Mouse (Mus musculus) MEL-GATA-1-ER (cell line): Measurements from ENCODE around the gene Rpa2.
"Not testable (repeated sequence)": the region's sequence is repeated elsewhere in the genome, so short reads cannot be mapped to it uniquely, and the experiment has no call there.

ENCODE experiments used
- DNase-seq: peaks from one replicate; pipeline ENCODE4 v3.0.0-alpha.2; 2012; ENCODE audit warnings: low read depth; ENCODE audit errors: extremely low read depth

Gene Rpa2

GRCm38 (mm10) chr4:132762602-132763001 is 5.5 kb upstream of the Rpa2 start:
- no peak for DNase-seq

GRCm38 (mm10) chr4:132763125-132763524 is 5.0 kb upstream of the Rpa2 start:
- DNase-seq: not testable (repeated sequence)

- DNase-seq: no peak
Observed at GRCm38 (mm10) chr4:132771776-132772175, 3.6 kb downstream of the Rpa2 start.

- no peak for DNase-seq
Observed at GRCm38 (mm10) chr4:132774905-132775304, 6.8 kb downstream of the Rpa2 start.

GRCm38 (mm10) chr4:132776764-132777163 is 8.6 kb downstream of the Rpa2 start:
- no peak for DNase-seq

GRCm38 (mm10) chr4:132778562-132779201 is 10.6 kb downstream of the Rpa2 start:
- DNase-seq: no peak

GRCm38 (mm10) chr4:132780288-132780687 is 12.2 kb downstream of the Rpa2 start:
- no peak for DNase-seq

- no peak for DNase-seq
Observed at GRCm38 (mm10) chr4:132783732-132784131, 15.6 kb downstream of the Rpa2 start.

GRCm38 (mm10) chr4:132785228-132785627 is 17.1 kb downstream of the Rpa2 start:
- DNase-seq: no peak

- DNase-seq: no peak
Observed at GRCm38 (mm10) chr4:132789731-132790130, 21.6 kb downstream of the Rpa2 start.

- DNase-seq: not testable (repeated sequence)
Observed at GRCm38 (mm10) chr4:132793322-132794004, 25.3 kb downstream of the Rpa2 start.

GRCm38 (mm10) chr4:132794028-132794427 is 25.9 kb downstream of the Rpa2 start:
- no peak for DNase-seq

GRCm38 (mm10) chr4:132794760-132795159 is 26.6 kb downstream of the Rpa2 start:
- DNase-seq: no peak

- no peak for DNase-seq
Observed at GRCm38 (mm10) chr4:132795171-132795570, 27.0 kb downstream of the Rpa2 start.

GRCm38 (mm10) chr4:132796196-132796886 is 28.2 kb downstream of the Rpa2 start, which contains the start of gene Themis2:
TSS of gene Themis2 (minus strand) at chr4:132796387.
- DNase-seq: no peak

- no peak for DNase-seq
Observed at GRCm38 (mm10) chr4:132797461-132797860, 29.3 kb downstream of the Rpa2 start.

- DNase-seq: no peak
Observed at GRCm38 (mm10) chr4:132798028-132798427, 29.9 kb downstream of the Rpa2 start.

- not testable (repeated sequence) for DNase-seq
Observed at GRCm38 (mm10) chr4:132798666-132799065, 30.5 kb downstream of the Rpa2 start.

- DNase-seq: no peak
Observed at GRCm38 (mm10) chr4:132799845-132800244, 31.7 kb downstream of the Rpa2 start.

GRCm38 (mm10) chr4:132801176-132802077 is 33.3 kb downstream of the Rpa2 start:
- DNase-seq: no peak

- DNase-seq: no peak
Observed at GRCm38 (mm10) chr4:132802171-132802637, 34.1 kb downstream of the Rpa2 start.
